Mouse (Mus musculus): ENCODE results near the gene Cib1. TPM values are rescaled to one million over a fixed set of nuclear protein-coding genes. Genes with fewer than 3 reads are reported as not detected.

The Cib1 gene
- total RNA-seq, 2 experiments from 2014 or later, result 23.8 to 25.2 TPM

- DNase-seq (ENCODE audit: extremely low spot score in 1 of 2, low spot score in 1 of 2), result no peak
These were observed 45.1 kb downstream of the Cib1 start for GRCm38 (mm10) chr7:80187501-80187900.

DNA sequence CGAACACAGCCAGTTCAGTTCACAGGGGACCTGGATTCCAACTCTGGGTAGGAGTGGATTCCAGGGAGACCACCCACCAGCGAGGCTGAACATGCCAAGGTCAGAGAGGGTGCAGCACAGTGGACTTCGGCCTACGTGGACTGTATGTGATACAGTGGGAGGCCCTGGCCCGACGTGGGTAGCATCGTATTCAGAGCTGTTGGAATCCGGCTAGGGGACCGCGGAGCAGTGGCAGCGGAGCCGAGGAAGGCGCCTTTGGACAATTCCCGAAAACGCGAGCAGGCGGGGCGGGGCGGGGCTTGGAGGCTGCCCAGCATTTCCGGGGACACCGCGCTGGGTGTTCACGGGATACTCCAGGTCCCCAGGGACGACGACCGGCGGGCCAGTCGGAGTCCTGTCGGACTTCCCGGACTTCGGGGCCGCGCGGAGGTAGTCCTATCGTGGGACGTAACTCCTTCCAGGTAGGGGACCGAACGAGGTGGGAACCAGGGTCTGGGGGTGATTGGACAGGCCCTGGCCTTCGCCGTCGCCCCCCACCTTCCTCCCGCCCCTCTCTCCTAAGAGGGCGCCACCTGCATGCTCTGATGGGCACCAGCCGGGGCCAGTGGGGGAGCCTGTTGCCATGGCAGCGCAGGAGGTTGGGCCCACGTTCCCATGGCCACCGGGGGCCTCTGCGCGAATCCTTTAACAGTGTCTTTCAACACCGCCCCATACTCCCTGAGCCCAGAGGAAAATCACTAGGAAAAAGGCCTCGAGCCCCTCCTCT lies 45.9 kb downstream of the Cib1 start, which contains the start of gene Sema4b:
Gene Sema4b, plus strand, starts transcription at position 311 of the 766 bp plus-strand sequence.
- DNase-seq (ENCODE audit: extremely low spot score in 1 of 2, low spot score in 1 of 2), result peak; percentile 82 to 86

DNA sequence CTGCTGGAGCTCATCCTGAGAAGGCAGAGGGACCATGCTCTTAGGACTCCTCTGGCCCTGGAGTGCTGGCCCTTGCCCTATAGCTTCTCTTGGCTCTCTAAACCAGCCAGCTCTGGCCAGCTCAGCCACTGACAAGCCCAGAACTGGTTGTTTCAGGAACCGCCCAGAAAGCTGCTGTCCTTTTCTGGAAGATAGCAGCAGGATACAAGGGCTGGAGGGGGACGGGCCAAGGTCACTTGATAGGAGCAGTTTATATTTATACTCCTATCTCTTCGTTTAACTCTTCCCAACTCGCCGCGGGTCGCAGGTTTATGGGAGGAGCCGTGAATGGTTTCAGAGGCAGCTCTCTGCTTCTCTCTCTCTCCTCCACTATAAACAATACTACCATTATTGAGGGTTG lies 46.6 kb downstream of the Cib1 start:
- DNase-seq (ENCODE audit: extremely low spot score in 1 of 2, low spot score in 1 of 2), result no peak

DNA sequence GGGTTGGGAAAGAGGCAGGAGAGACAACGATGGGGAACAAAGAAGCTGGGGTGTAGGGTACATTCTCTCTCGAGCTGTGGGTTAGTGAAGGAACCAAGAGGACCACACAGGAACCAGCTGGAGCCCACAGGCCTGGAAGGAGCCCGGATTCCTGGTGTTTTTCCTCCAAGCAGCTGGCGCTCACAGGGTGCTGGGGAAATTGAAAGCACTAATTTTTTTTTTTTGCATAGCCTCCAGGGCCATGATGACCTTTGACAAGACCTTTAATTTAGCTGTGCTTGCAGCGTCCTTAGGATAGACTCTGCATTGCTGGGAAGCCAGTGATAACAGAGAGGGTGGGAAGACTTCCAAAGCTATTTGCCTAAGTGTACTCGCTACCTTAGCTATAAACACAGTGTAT lies 47.6 kb downstream of the Cib1 start:
- DNase-seq (ENCODE audit: extremely low spot score in 1 of 2, low spot score in 1 of 2), result no peak

GRCm38 (mm10) chr7:80184551-80184950 lies 48.1 kb downstream of the Cib1 start:
- no peak for DNase-seq (ENCODE audit: extremely low spot score in 1 of 2, low spot score in 1 of 2)

- no peak for DNase-seq (ENCODE audit: extremely low spot score in 1 of 2, low spot score in 1 of 2)
These were observed 48.6 kb downstream of the Cib1 start for GRCm38 (mm10) chr7:80183969-80184368.

- DNase-seq (ENCODE audit: extremely low spot score in 1 of 2, low spot score in 1 of 2), result no peak
These were observed 49.1 kb downstream of the Cib1 start for GRCm38 (mm10) chr7:80183466-80183865.

DNA sequence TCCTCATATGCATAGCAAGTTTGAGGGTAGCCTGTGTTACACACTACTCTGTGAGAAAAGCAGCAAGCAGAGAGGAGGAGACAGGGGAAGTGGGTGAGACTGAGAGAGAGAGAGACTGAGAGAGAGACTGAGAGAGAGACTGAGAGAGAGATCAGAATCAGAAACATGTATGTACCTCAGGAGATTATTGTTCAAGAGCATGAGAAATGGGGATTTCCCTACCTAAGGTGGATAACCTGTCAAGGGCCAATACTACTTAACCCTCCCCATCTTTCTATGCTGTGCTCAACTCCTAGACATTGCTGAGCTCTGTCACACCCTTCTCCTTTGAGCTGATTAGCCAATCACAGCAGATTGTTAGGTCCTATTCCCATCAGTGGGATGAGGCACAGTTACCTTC lies 50.5 kb downstream of the Cib1 start:
- no peak for DNase-seq (ENCODE audit: extremely low spot score in 1 of 2, low spot score in 1 of 2)

- no peak for DNase-seq (ENCODE audit: extremely low spot score in 1 of 2, low spot score in 1 of 2)
These were observed 51.5 kb downstream of the Cib1 start for GRCm38 (mm10) chr7:80181078-80181477.

DNA sequence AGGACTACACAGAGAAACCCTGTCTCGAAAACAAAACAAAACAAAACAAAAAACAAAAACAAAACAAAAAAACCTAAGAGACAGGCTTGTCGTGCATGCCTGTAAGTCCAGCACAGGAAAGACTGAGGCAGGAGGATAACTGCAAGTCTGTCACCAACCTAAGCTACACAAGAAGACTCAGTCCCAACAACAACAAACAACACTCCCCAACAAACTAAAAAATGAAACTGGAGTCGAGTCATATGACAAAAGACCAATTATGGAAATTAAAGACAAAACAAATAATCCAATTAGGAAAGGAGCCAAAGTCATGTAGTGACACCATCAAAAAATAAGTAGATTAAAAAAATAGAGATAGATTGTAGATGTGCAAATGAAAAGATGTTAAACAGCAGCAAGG lies 52.4 kb downstream of the Cib1 start:
- no peak for DNase-seq (ENCODE audit: extremely low spot score in 1 of 2, low spot score in 1 of 2)

- DNase-seq (ENCODE audit: extremely low spot score in 1 of 2, low spot score in 1 of 2), result no peak
These were observed 52.8 kb downstream of the Cib1 start for GRCm38 (mm10) chr7:80179790-80180189.

- DNase-seq (ENCODE audit: extremely low spot score in 1 of 2, low spot score in 1 of 2), result no peak
These were observed 53.3 kb downstream of the Cib1 start for GRCm38 (mm10) chr7:80179327-80179726.

DNA sequence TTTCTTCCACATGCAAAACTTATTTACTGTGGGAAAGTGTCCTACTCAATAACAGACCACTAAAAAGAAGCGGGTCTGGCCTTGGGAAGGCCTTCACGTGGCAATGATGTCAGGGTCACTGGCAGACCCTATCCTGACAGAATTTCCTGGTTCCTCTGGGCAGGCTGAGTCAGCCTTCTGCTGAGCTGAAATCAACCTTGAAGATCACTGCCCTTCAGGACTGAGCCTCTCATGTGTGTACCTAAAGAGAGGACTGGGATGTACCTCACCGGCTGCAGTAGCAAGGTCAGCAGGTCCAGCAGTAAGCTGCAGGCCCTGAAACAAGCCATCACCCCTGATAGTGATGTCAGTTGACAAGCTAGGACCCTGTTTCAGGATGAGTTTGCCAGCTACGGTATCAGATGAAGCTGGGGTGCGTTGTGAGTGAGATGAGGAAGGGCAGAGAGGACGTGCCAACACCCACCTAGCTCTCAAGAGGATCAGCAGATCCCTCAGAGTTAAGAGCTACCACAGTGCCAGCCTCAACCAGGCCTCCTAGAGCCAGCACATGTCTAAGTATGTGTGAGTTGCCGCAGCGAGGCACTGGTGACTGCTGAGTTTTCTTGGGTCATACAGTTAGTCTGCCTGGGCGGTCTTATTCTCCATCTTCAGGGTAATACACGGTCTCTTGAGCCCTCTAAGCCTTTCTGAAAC lies 54.4 kb downstream of the Cib1 start:
- no peak for DNase-seq (ENCODE audit: extremely low spot score in 1 of 2, low spot score in 1 of 2)

DNA sequence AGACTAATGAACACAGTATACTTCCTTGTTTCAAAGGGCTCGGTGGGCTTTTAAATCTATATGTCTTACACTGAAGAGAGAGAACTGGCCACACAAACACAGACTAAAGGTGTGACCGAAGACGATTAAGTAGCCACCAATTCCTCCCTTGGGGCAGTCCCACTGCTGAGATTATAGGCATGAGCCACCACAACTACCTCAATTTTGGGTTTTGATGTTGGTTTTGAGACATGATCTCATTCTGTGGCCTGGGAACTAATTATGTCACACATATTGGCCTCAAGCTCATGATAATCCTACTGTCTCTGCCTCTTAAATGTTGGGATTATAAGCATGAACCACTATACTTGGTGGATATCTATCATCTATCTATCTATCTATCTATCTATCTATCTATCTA lies 55.2 kb downstream of the Cib1 start:
- DNase-seq (ENCODE audit: extremely low spot score in 1 of 2, low spot score in 1 of 2), result no peak

Other genes with a start within 250 kb of the Cib1 start
- 10 to 100 TPM; 20.9 to 22.9 TPM for gene Zfp710, start 208.0 kb downstream of the Cib1 start, total RNA-seq (2021)
- 10 to 100 TPM; 62.2 to 67.0 TPM for gene Idh2, start 117.4 kb downstream of the Cib1 start, total RNA-seq (2021)
- gene Sema4b, start 46.0 kb downstream of the Cib1 start, total RNA-seq (2021), result 10 to 100 TPM; 23.0 to 23.2 TPM
- 1 to 10 TPM; 6.1 to 6.9 TPM for gene Gdpgp1, start 52 bp upstream of the Cib1 start, total RNA-seq (2021)
- gene Ttll13, start 13.6 kb upstream of the Cib1 start, total RNA-seq (2021), result 1 to 10 TPM; 1.8 to 2.0 TPM
- gene Ngrn, start 28.4 kb upstream of the Cib1 start, total RNA-seq (2021), result 10 to 100 TPM; 40.0 to 44.4 TPM
- 10 to 100 TPM; 19.3 to 23.6 TPM for gene Vps33b, start 36.8 kb upstream of the Cib1 start, total RNA-seq (2021)
- 1 to 10 TPM; 2.2 to 2.7 TPM for gene Prc1, start 61.6 kb upstream of the Cib1 start, total RNA-seq (2021)
- gene Rccd1, start 91.6 kb upstream of the Cib1 start, total RNA-seq (2021), result 10 to 100 TPM; 13.6 to 15.4 TPM
- gene Unc45a, start 108.2 kb upstream of the Cib1 start, total RNA-seq (2021), result 10 to 100 TPM; 34.9 to 41.5 TPM
- gene Hddc3, start 110.3 kb upstream of the Cib1 start, total RNA-seq (2021), result 10 to 100 TPM; 45.5 to 48.1 TPM
- gene Man2a2, start 138.6 kb upstream of the Cib1 start, total RNA-seq (2021), result 100 to 1,000 TPM; 141 to 168 TPM
- 1 to 10 TPM; 4.2 to 6.1 TPM for gene Fes, start 155.1 kb upstream of the Cib1 start, total RNA-seq (2021)
- gene Furin, start 172.6 kb upstream of the Cib1 start, total RNA-seq (2021), result 10 to 100 TPM; 39.6 to 42.3 TPM